Mouse (Mus musculus) midbrain, embryonic 11.5 days (tissue): ENCODE measurements around the gene Cntrl. TPM values are rescaled to one million over a fixed set of nuclear protein-coding genes. Genes with fewer than 3 reads are reported as not detected.
A peak's percentile ranks its signal among the peaks of the same experiment; 100 is the strongest.

Source experiments
- ATAC-seq: fragments of 200-750 bp; cut with Nextera tagmentation; 2 replicates; pipeline ENCODE4 v1.8.0; 2017; ENCODE audit warnings: moderate TSS enrichment, moderate library complexity; ENCODE audit not compliant: low FRiP score
- DNase-seq: peaks from one replicate; pipeline ENCODE4 v3.0.0; 2015; ENCODE audit warnings: low spot score; ENCODE audit errors: missing footprints
- H3K27ac ChIP-seq: fragments of 300-500 bp; sonication (generic); 2 replicates; pipeline ENCODE4 v1.5.1; 2014; ENCODE audit warnings: low read depth, low read length
- H3K27me3 ChIP-seq: fragments of 300-500 bp; sonication (generic); 2 replicates; pipeline ENCODE4 v1.6.1; 2014; ENCODE audit warnings: mild to moderate bottlenecking, low read length, moderate library complexity, mixed read lengths; ENCODE audit not compliant: control insufficient read depth, insufficient read depth
- H3K36me3 ChIP-seq: fragments of 300-500 bp; sonication (generic); 2 replicates; pipeline ENCODE4 v1.6.1; 2014; ENCODE audit warnings: mild to moderate bottlenecking, low read length, moderate library complexity, mixed read lengths; ENCODE audit not compliant: control insufficient read depth, insufficient read depth
- H3K4me1 ChIP-seq: fragments of 300-500 bp; sonication (generic); 2 replicates; pipeline ENCODE4 v1.6.1; 2014; ENCODE audit warnings: low read length; ENCODE audit not compliant: control insufficient read depth, insufficient read depth
- H3K4me2 ChIP-seq: fragments of 300-500 bp; sonication (generic); 2 replicates; pipeline ENCODE4 v1.6.1; 2014; ENCODE audit warnings: mild to moderate bottlenecking, moderate library complexity
- H3K4me3 ChIP-seq: fragments of 300-500 bp; sonication (generic); 2 replicates; pipeline ENCODE4 v1.5.1; 2014; ENCODE audit warnings: low read depth, low read length
- H3K9ac ChIP-seq: fragments of 300-500 bp; sonication (generic); 2 replicates; pipeline ENCODE4 v1.6.1; 2014; ENCODE audit warnings: low read length
- H3K9me3 ChIP-seq: fragments of 300-500 bp; sonication (generic); 2 replicates; pipeline ENCODE4 v1.6.1; 2016; ENCODE audit warnings: low read length; ENCODE audit not compliant: control insufficient read depth
- WGBS: fragments of 180-500 bp; shearing (Covaris S2); extraction: QIAGEN DNeasy Blood & Tissue Kit; methylation state at CpG from one replicate; pipeline ENCODE4 v1.1.7; 2014; 5-methylcytosine and 5-hydroxymethylcytosine counted together
- polyA plus RNA-seq: library from polyadenylated mRNA; unstranded; fragments of >200 nt; fragmentation: Nextera tagmentation; extraction: Ambion mirVana; gene quantifications from 2 replicates; pipeline ENCODE4 v1.2.1, GENCODE M21; 2014

Cntrl gene
- polyA plus RNA-seq, 1 experiment from 2014 or later, result 32.8 TPM

DNA sequence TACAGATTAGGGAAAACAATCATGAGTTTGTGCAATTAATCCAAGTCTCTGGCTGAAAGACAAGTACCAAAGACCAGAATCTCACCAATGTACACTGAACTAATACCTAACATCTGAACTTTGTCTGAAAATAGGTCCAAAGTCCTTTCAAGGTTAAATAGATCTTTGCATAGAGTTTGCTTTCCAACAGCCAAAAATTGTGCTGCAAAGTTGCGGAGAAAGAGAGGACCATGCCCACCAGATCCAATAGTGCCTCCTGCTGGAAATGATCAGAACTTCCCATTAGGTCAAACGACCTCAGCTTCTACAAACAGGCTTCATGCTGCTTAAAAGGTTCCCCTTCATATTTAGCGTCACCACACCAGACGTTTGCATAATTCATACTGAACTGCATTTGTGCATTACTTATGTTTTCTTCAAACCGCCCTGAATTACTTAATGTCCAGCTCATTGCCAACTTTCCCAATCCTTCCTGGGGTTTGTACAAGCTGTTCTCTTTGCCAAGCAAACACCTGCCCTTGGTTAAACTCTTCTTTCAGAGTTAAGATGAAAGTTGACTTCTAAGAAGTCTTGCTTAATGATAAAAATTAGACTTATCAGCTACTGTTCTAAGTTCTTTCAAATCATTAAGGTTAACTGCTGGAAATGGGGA is 1.2 kb upstream of the Cntrl start:
- WGBS, result 47% methylated on average over 5 of the region's 5 CpGs
- Histone ChIP-seq H3K9ac (no peak overlapping the region), H3K36me3 (no peaks in the 10 kb centered on the region), H3K27ac (no peak overlapping the region), H3K4me2 (no peak overlapping the region), H3K9me3 (no peaks in the 10 kb centered on the region), H3K27me3 (no peaks in the 10 kb centered on the region), H3K4me1 (peaks cover 2% of the 10 kb centered on the region; the same call in 1 of the 2 replicates), H3K4me3 (no peak overlapping the region)
- ATAC-seq (no peak), DNase-seq (peak; percentile 89)

DNA sequence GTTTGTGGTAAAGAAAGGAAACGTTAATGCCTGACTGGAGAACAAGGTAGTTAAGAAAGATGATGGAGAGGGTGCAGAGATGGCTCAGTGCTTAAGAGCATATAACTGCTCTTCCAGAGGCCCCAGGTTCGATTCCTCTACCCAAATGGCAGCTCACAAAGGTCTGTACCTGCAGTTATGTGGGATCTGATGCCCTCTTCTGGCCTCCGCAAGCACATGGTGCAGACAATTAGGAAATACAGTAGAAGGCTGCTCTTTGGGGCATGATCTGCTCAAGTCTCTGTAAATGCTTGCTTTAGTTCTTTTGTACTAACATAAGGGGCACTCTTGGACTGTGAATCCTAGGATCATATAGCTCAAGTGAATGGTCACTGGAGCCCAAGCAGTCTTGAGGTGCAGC is 580 bp upstream of the Cntrl start:
- Histone ChIP-seq H3K9ac (peak overlapping the region; percentile 84), H3K4me1 (peaks cover 2% of the 10 kb centered on the region; the same call in 1 of the 2 replicates), H3K9me3 (no peaks in the 10 kb centered on the region), H3K36me3 (no peaks in the 10 kb centered on the region), H3K4me2 (peak overlapping the region; percentile 65), H3K27ac (no peak overlapping the region), H3K4me3 (peak overlapping the region; percentile 81; the same call in 1 of the 2 replicates), H3K27me3 (no peaks in the 10 kb centered on the region)
- ATAC-seq (peak; percentile 34), DNase-seq (peak; percentile 81)
- 37% methylated on average over 3 of the region's 3 CpGs for WGBS

GRCm38 (mm10) chr2:35109924-35110304 is 622 bp downstream of the Cntrl start:
- Histone ChIP-seq H3K9ac (peak overlapping the region; percentile 84), H3K4me1 (peaks cover 2% of the 10 kb centered on the region; the same call in 1 of the 2 replicates), H3K27ac (no peak overlapping the region), H3K27me3 (no peaks in the 10 kb centered on the region), H3K36me3 (no peaks in the 10 kb centered on the region), H3K4me2 (peak overlapping the region; percentile 65), H3K4me3 (peak overlapping the region; percentile 81), H3K9me3 (no peaks in the 10 kb centered on the region)
- WGBS, result 2% methylated on average over 13 of the region's 13 CpGs
- DNase-seq, result no peak
- no peak for ATAC-seq

DNA sequence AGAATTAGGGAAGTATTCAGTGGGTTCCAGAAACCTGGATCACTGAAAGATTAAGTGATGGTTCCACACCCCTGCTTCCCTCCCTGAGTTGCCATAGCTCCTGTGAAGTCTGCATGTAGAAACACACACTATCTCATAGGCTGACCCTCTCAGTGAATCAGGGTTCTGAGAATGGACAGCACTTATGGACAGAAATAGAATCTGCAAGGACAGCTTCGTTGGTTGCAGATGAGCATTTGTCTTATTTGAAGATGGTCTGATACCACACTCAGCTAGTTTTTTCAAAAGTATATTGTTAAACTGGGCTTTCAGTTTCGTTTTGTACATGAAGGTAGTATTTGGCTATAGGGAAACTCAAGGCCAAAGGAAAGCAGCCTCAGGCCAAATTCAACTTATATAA is 1.2 kb downstream of the Cntrl start:
- no peaks in the 10 kb centered on the region for H3K27me3 ChIP-seq
- H3K4me1 ChIP-seq, result peaks cover 2% of the 10 kb centered on the region; the same call in 1 of the 2 replicates
- 78% methylated on average over 2 of the region's 2 CpGs for WGBS
- no peak overlapping the region for H3K4me2 ChIP-seq
- no peaks in the 10 kb centered on the region for H3K9me3 ChIP-seq
- H3K4me3 ChIP-seq, result no peak overlapping the region
- H3K36me3 ChIP-seq, result no peaks in the 10 kb centered on the region
- H3K9ac ChIP-seq, result no peak overlapping the region
- H3K27ac ChIP-seq, result no peak overlapping the region
- ATAC-seq (no peak), DNase-seq (no peak)

DNA sequence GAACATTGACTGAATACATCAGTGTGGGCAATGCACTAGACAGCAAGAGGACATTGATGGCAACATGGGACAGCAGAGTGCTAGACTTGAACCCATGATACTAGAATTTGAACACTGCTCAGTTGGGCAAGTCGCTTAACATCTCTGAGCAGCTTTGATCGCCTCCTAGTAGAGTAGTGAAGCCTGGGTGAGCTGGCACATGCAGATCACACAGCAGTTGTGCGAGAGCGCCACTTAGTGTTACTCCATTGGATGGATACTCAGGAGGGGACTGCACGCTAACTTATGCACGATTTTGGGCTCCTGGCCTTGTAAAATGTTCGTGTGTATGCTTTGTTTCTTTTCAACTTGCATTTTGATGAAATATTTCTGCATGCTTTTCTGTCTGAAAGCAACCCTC is 15.4 kb downstream of the Cntrl start:
- Histone ChIP-seq H3K9me3 (no peaks in the 10 kb centered on the region), H3K27me3 (no peaks in the 10 kb centered on the region), H3K4me3 (no peak overlapping the region), H3K4me2 (no peak overlapping the region), H3K36me3 (peaks cover 2% of the 10 kb centered on the region; the same call in 1 of the 2 replicates), H3K9ac (no peak overlapping the region), H3K27ac (no peak overlapping the region), H3K4me1 (no peaks in the 10 kb centered on the region)
- peak; percentile 75 for DNase-seq
- ATAC-seq, result no peak
- WGBS, result 73% methylated on average over 7 of the region's 7 CpGs

- no peak overlapping the region; the same call in 1 of the 2 replicates for H3K9ac ChIP-seq
- DNase-seq (no peak), ATAC-seq (no peak)
- H3K4me1 ChIP-seq, result peaks cover 8% of the 10 kb centered on the region
- H3K36me3 ChIP-seq, result peaks cover 5% of the 10 kb centered on the region; the same call in 1 of the 2 replicates
- no peaks in the 10 kb centered on the region for H3K9me3 ChIP-seq
- H3K27ac ChIP-seq, result no peak overlapping the region
- H3K4me3 ChIP-seq, result no peak overlapping the region
- H3K27me3 ChIP-seq, result no peaks in the 10 kb centered on the region
- peak overlapping the region; percentile 55; the same call in 1 of the 2 replicates for H3K4me2 ChIP-seq
These were observed 22.2 kb downstream of the Cntrl start for GRCm38 (mm10) chr2:35131491-35131890.

GRCm38 (mm10) chr2:35131991-35132661 is 22.8 kb downstream of the Cntrl start:
- under 1% methylated on average over 21 of the region's 21 CpGs for WGBS
- DNase-seq, result peak; percentile 100

DNA sequence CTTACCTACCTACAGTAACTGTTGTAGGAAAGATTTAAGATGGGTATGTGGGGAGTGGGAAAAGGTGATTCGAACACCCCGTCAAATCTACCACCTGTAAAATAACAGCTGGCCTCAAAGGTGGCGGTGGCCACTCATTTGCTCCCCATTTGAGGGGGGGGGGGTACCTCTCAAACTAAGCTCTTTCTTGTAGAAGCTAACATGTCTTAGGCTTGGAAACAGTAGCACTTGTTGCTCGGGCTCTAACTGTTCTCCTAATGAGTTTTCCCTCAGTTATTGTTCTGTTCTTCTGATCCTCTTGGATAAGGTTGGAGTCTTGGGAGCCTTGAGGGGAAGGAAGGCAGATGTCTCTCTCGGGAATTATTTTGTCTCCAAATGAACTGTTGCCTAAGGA is 23.4 kb downstream of the Cntrl start:
- Histone ChIP-seq H3K4me1 (peaks cover 8% of the 10 kb centered on the region), H3K9ac (peak overlapping the region; percentile 70), H3K36me3 (peaks cover 8% of the 10 kb centered on the region), H3K4me3 (peak overlapping the region; percentile 50), H3K27ac (no peak overlapping the region), H3K27me3 (no peaks in the 10 kb centered on the region), H3K9me3 (no peaks in the 10 kb centered on the region), H3K4me2 (peak overlapping the region; percentile 55)
- DNase-seq (peak; percentile 88), ATAC-seq (0 out of 2 replicates have a peak, but pooled peaks have one; percentile 19)
- WGBS, result 12% methylated on average over 5 of the region's 5 CpGs

More at GRCm38 (mm10) chr2:35131991-35132661, 22.8 kb downstream of the Cntrl start:
- H3K9ac ChIP-seq, result peak overlapping the region; percentile 70
- peak overlapping the region; percentile 50 for H3K4me3 ChIP-seq
- peak; percentile 99 for ATAC-seq
- peak overlapping the region; percentile 44; the same call in 1 of the 2 replicates for H3K27ac ChIP-seq
- H3K9me3 ChIP-seq, result no peaks in the 10 kb centered on the region
- peaks cover 8% of the 10 kb centered on the region for H3K4me1 ChIP-seq
- peaks cover 5% of the 10 kb centered on the region; the same call in 1 of the 2 replicates for H3K36me3 ChIP-seq
- H3K4me2 ChIP-seq, result peak overlapping the region; percentile 55
- H3K27me3 ChIP-seq, result no peaks in the 10 kb centered on the region

- peak; percentile 66 for DNase-seq
These were observed 24.6 kb downstream of the Cntrl start for GRCm38 (mm10) chr2:35133891-35134290.

More at GRCm38 (mm10) chr2:35133891-35134290, 24.6 kb downstream of the Cntrl start:
- Histone ChIP-seq H3K36me3 (peaks cover 12% of the 10 kb centered on the region), H3K4me2 (no peak overlapping the region), H3K9me3 (no peaks in the 10 kb centered on the region), H3K4me3 (no peak overlapping the region), H3K4me1 (peaks cover 8% of the 10 kb centered on the region), H3K9ac (no peak overlapping the region), H3K27ac (no peak overlapping the region), H3K27me3 (no peaks in the 10 kb centered on the region)
- no peak for ATAC-seq
- 88% methylated on average over 5 of the region's 5 CpGs for WGBS
